Comparison of ENCODE assay signal across 20 mouse cellular contexts in the genomic region with DNA sequence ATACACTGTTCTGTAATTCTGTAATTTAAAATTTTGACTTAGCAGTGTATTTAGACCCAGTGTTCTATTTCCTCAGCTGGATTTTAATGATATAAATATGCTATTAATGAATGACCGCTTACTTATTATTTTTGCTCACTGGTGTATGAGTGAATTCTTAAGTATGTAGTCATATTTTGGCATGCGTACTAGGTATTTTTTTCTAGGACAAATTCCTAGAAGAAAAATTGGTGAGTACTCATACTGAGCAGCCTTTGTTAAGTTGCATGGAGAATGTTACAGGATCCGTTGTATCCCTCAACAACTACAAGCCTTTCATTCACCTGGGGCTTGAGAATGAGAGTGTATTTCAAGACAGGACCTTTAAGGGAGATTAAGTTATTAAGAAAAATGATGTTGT.
"Had no signal": no experiment of that assay in that cellular context is flagged by ENCODE, and none has a peak within 500 bp of the region (broad histone marks: within the 10 kb centered on the region; RNA-seq: fewer than 3 reads in every experiment).

No protein-coding gene starts in this region.

- H3K4me1 ChIP-seq: liver, embryonic 13.5 days; midbrain, embryonic 10.5 days; midbrain, embryonic 13.5 days; neural tube, embryonic 13.5 days had no signal

- DNase-seq: kidney, adult 18-20 months; kidney, adult 9 months; kidney, postnatal 25 days; liver, embryonic 13.5 days; lung, embryonic 14.5 days; lung, postnatal 10 days; lung, postnatal 36 days; right cerebral cortex, adult 18-20 months; right cerebral cortex, postnatal 14 days; right cerebral cortex, postnatal 4 days; thymus, adult 2 months; thymus, postnatal 14 days; thymus, postnatal 4 days had no signal

- H3K4me3 ChIP-seq: liver, embryonic 13.5 days; megakaryocyte, embryonic 14.5 days; midbrain, embryonic 10.5 days; midbrain, embryonic 13.5 days; myocyte; neural tube, embryonic 13.5 days had no signal

- H3K27ac ChIP-seq: kidney, postnatal 0 days; liver, embryonic 13.5 days; midbrain, embryonic 10.5 days; midbrain, embryonic 13.5 days; neural tube, embryonic 13.5 days; stomach, postnatal 0 days had no signal
